Mouse (Mus musculus): ENCODE results near the gene Mrpl22. TPM values are rescaled to one million over a fixed set of nuclear protein-coding genes. Genes with fewer than 3 reads are reported as not detected.
A peak's percentile ranks its signal among the peaks of the same experiment; 100 is the strongest.
"Not testable (repeated sequence)": the region's sequence is repeated elsewhere in the genome, so short reads cannot be mapped to it uniquely, and the experiment has no call there.

The Mrpl22 gene
- total RNA-seq, 2 experiments from 2014 or later: 35.7 to 41.5 TPM

DNA sequence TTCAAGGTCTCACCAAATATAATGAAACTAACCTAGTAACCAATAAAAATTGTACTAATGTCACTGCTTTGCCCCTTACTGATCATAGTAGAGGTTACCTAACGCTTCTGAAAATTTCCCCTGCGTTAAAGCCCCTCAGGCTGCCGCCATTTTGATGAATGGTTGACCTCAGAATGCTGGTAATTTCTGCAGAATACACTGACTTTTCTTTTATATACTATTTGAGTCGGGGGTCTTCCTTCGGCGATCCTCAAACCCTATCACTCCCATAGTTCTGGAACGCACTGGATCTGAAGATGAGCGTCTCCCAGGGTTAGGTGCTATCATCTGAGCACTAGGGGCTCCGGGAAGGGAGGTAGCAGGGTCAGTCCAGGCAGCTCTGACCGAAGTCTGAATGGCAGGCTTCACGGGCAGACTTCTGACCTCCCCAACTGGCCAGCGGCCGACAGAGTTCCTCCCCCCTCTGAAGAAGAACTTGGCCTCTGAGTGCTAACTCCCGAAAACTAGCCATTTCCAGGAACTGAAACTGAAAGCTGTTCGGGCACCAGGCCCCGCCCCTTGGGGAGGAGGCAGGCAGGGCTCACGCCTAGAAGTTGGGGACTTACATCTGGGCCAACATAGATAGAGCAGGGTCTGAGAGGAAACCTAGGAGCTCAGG lies 43.1 kb downstream of the Mrpl22 start:
- intact Hi-C loops (cut with DNase I): no loop called here
- TF ChIP-seq CTCF (IDR thresholded peaks at IDR 0.05): no peak
- peak overlapping the region; percentile 18; the same call in 1 of the 2 replicates for H3K27ac ChIP-seq
- H3K4me3 ChIP-seq: peak overlapping the region; percentile 43
- peak; percentile 25 to 32 for DNase-seq (ENCODE audit: extremely low spot score in 1 of 2, low spot score in 2 of 2)

GRCm38 (mm10) chr11:58215049-58215430 lies 43.6 kb downstream of the Mrpl22 start:
- DNase-seq (ENCODE audit: extremely low spot score in 1 of 2, low spot score in 2 of 2); intact Hi-C loops (cut with DNase I); H3K27ac ChIP-seq: not testable (repeated sequence)
- H3K4me3 ChIP-seq: peak overlapping the region; percentile 43

DNA sequence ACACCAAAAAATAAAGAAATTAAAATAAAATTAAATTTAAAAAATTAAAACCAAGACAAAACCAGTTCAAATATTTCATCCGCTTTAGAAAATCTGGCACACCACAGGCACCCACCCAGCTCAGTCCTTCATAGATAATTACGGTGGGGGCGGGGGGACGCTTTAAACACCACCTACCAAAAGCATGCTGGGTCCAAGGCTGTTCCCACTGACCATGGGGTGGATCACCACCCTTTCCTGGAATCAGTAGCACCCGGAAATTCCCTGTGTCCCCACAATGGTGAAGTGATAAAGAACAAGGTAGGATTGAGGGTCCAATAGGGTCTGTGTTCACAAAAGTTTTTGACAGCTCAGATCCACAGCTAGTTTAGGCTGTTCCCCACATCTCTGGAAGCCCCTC lies 44.4 kb downstream of the Mrpl22 start:
- H3K4me3 ChIP-seq: no peak overlapping the region
- intact Hi-C loops (cut with DNase I): no loop called here

GRCm38 (mm10) chr11:58216823-58217222 lies 45.4 kb downstream of the Mrpl22 start:
- H3K27ac ChIP-seq: no peak overlapping the region
- H3K4me3 ChIP-seq: no peak overlapping the region
- intact Hi-C loops (cut with DNase I): no loop called here
- DNase-seq (ENCODE audit: extremely low spot score in 1 of 2, low spot score in 2 of 2): no peak
- TF ChIP-seq CTCF (IDR thresholded peaks at IDR 0.05): no peak

More for the DNA sequence above, 44.4 kb downstream of the Mrpl22 start:
- no peak for TF ChIP-seq CTCF (IDR thresholded peaks at IDR 0.05)
- H3K27ac ChIP-seq: no peak overlapping the region
- DNase-seq (ENCODE audit: extremely low spot score in 1 of 2, low spot score in 2 of 2): no peak

DNA sequence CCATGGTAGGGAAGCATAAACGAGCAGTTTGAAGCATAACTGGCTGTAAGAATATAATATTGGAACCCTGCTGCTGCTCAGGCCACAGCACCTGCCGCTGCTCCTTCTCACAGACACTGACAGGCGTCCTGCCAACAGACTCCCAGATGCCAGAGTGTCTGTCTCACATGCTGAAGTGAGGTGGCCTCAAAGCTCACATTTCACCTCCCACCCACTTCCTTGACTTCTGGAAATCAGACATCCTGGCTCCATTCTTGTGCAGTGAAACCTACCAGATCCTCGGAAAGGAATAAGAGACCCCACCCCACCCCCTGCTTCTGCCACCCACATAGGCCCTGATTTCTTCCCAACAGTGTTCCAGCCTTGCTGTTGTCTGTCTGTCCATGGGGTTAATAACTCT lies 52.3 kb downstream of the Mrpl22 start:
- TF ChIP-seq CTCF (IDR thresholded peaks at IDR 0.05): no peak
- intact Hi-C loops (cut with DNase I): no loop called here
- DNase-seq (ENCODE audit: extremely low spot score in 1 of 2, low spot score in 2 of 2): no peak
- Histone ChIP-seq H3K4me3 (no peak overlapping the region), H3K27ac (no peak overlapping the region)

DNA sequence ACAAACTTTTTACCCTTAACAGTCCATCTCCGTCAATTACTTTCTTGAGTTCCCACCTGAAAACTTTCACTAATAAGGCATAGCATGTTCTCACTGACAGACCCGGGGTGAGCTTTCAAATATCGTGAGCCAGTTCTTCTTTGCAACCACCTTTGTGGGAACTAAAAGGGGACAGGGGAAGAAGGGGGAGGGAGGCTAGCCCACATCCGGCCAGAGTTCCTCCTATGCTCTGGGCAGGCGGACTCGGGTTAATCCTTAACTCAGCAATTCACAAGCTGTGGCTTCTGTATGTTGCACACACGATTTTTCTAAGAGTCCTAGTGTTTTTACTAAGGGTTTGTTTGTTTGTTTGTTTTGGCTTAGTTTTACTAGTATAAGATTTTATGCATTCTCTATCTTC lies 52.9 kb downstream of the Mrpl22 start:
- no peak overlapping the region for H3K4me3 ChIP-seq
- H3K27ac ChIP-seq: no peak overlapping the region
- DNase-seq (ENCODE audit: extremely low spot score in 1 of 2, low spot score in 2 of 2): no peak
- TF ChIP-seq CTCF (IDR thresholded peaks at IDR 0.05): no peak
- intact Hi-C loops (cut with DNase I): no loop called here

DNA sequence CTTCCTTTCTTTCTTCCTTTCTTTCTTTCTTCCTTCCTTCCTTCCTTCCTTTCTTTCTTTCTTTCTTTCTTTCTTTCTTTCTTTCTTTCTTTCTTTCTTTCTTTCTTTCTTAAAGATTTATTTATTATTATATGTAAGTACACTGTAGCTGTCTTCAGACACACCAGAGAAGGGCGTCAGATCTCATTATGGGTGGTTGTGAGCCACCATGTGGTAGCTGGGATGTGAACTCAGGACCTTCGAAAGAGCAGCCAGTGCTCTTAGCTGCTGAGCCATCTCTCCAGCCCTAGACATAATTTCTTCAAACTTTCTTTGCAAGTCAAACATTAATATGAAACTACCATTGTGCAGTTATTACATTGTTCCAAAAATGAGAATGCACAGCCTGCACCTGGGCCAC lies 53.4 kb downstream of the Mrpl22 start:
- H3K27ac ChIP-seq; H3K4me3 ChIP-seq; DNase-seq (ENCODE audit: extremely low spot score in 1 of 2, low spot score in 2 of 2): not testable (repeated sequence)
- intact Hi-C loops (cut with DNase I): loop anchor here (1.0 to 5.0 kb wide), 2 partner anchors 46 to 273 kb away; no protein-coding TSS in a partner anchor

- DNase-seq (ENCODE audit: extremely low spot score in 1 of 2, low spot score in 2 of 2): peak; percentile 54 to 64
- intact Hi-C loops (cut with DNase I): loop anchor here (1.0 to 5.0 kb wide), 2 partner anchors 46 to 273 kb away; no protein-coding TSS in a partner anchor
- H3K27ac ChIP-seq: no peak overlapping the region
Measured at GRCm38 (mm10) chr11:58225655-58226054, 54.2 kb downstream of the Mrpl22 start.

DNA sequence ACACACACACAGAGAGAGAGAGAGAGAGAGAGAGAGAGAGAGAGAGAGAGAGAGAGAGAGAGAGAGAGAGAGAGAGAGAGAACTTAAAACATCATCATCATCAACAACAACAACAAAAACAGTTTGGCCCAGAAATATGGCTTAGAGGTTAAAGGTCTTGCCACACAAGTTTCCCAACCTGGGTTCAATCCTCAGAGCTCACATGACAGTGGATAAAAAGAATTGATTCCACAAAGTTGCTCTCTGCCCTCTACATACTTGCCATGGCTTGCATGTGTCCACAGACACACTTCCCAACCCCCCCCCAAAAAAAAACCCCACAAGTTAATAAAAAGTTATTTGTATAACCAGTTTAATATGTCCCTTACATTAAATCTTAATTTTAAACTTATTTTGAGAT lies 55.0 kb downstream of the Mrpl22 start:
- intact Hi-C loops (cut with DNase I): loop anchor here (5.0 kb wide), 1 partner anchor 274 kb away; no protein-coding TSS in a partner anchor
- no peak for DNase-seq (ENCODE audit: extremely low spot score in 1 of 2, low spot score in 2 of 2)
- TF ChIP-seq CTCF (IDR thresholded peaks at IDR 0.05): no peak

More at GRCm38 (mm10) chr11:58225655-58226054, 54.2 kb downstream of the Mrpl22 start:
- peak; percentile 97 for TF ChIP-seq CTCF (IDR thresholded peaks at IDR 0.05)
- H3K4me3 ChIP-seq: no peak overlapping the region

GRCm38 (mm10) chr11:58228021-58228420 lies 56.6 kb downstream of the Mrpl22 start:
- not testable (repeated sequence) for H3K4me3 ChIP-seq; H3K27ac ChIP-seq; DNase-seq (ENCODE audit: extremely low spot score in 1 of 2, low spot score in 2 of 2)
- intact Hi-C loops (cut with DNase I): loop anchor here (5.0 kb wide), 1 partner anchor 276 kb away; no protein-coding TSS in a partner anchor

More for the DNA sequence above, 55.0 kb downstream of the Mrpl22 start:
- no peak overlapping the region for H3K27ac ChIP-seq
- H3K4me3 ChIP-seq: no peak overlapping the region

Other genes starting within 250 kb of the Mrpl22 start
- gene Larp1, start 162.6 kb upstream of the Mrpl22 start, total RNA-seq (2021): 10 to 100 TPM; 91.9 to 97.7 TPM
- gene Gm12248, start 78.5 kb upstream of the Mrpl22 start, total RNA-seq (2021): not detected
- 10 to 100 TPM; 50.9 to 52.2 TPM for gene Cnot8, start 67.5 kb upstream of the Mrpl22 start, total RNA-seq (2021)
- 10 to 100 TPM; 16.8 to 19.7 TPM for gene Gemin5, start 3.1 kb upstream of the Mrpl22 start, total RNA-seq (2021)
- 1 to 10 TPM; 3.6 to 4.2 TPM for gene Igtp, start 27.9 kb downstream of the Mrpl22 start, total RNA-seq (2021)
- gene Irgm2, start 28.0 kb downstream of the Mrpl22 start, total RNA-seq (2021): 1 to 10 TPM; 2.2 to 2.8 TPM
- not detected for gene 4930438A08Rik, start 103.1 kb downstream of the Mrpl22 start, total RNA-seq (2021)
- gene Zfp692, start 135.4 kb downstream of the Mrpl22 start, total RNA-seq (2021): 10 to 100 TPM; 31.4 to 31.9 TPM
- gene Zfp672, start 158.7 kb downstream of the Mrpl22 start, total RNA-seq (2021): 10 to 100 TPM; 46.2 to 49.7 TPM
- gene Sh3bp5l, start 159.1 kb downstream of the Mrpl22 start, total RNA-seq (2021): 10 to 100 TPM; 53.5 to 59.2 TPM
- not detected for gene Lypd8, start 207.4 kb downstream of the Mrpl22 start, total RNA-seq (2021)
- gene 1810065E05Rik, start 249.4 kb downstream of the Mrpl22 start, total RNA-seq (2021): not detected

Measured in left cerebral cortex, adult 2 months (tissue).